Mouse (Mus musculus) kidney, postnatal 0 days (tissue): ENCODE measurements around the gene Vmn2r83. TPM values are rescaled to one million over a fixed set of nuclear protein-coding genes. Genes with fewer than 3 reads are reported as not detected.

ENCODE experiments used
- ATAC-seq: fragments of 200-750 bp; cut with Nextera tagmentation; replicated peaks from 2 replicates; pipeline ENCODE4 v1.8.0; 2017; ENCODE audit warnings: low read depth, moderate number of reproducible peaks, moderate TSS enrichment, moderate library complexity; ENCODE audit not compliant: low FRiP score
- DNase-seq: peaks from one replicate; pipeline ENCODE4 v3.0.0-alpha.2; 2016; ENCODE audit warnings: low spot score
- H3K27ac ChIP-seq: fragments of 300-500 bp; sonication (generic); 2 replicates; pipeline ENCODE4 v1.5.1; 2014; ENCODE audit warnings: mild to moderate bottlenecking
- H3K27me3 ChIP-seq: fragments of 300-500 bp; sonication (generic); 2 replicates; pipeline ENCODE4 v1.6.1; 2014; ENCODE audit warnings: low read length, mixed read lengths; ENCODE audit not compliant: insufficient read depth
- H3K36me3 ChIP-seq: fragments of 300-500 bp; sonication (generic); 2 replicates; pipeline ENCODE4 v1.6.1; 2014; ENCODE audit warnings: low read length, mixed read lengths; ENCODE audit not compliant: insufficient read depth
- H3K4me1 ChIP-seq: fragments of 300-500 bp; sonication (generic); replicated peaks from 2 replicates; pipeline ENCODE4 v1.6.1; 2014; ENCODE audit warnings: antibody characterized with exemption, low read length, mixed read lengths; ENCODE audit not compliant: insufficient read depth
- H3K4me2 ChIP-seq: fragments of 300-500 bp; sonication (generic); 2 replicates; pipeline ENCODE4 v1.6.1; 2014; ENCODE audit warnings: mild to moderate bottlenecking, low read length, moderate library complexity, mixed read lengths
- H3K4me3 ChIP-seq: fragments of 300-500 bp; sonication (generic); replicated peaks from 2 replicates; pipeline ENCODE4 v1.5.1; 2014; ENCODE audit warnings: low read depth, low read length
- H3K9ac ChIP-seq: fragments of 300-500 bp; sonication (generic); 2 replicates; pipeline ENCODE4 v1.6.1; 2014; ENCODE audit warnings: low read depth, low read length
- H3K9me3 ChIP-seq: fragments of 300-500 bp; sonication (generic); replicated peaks from 2 replicates; pipeline ENCODE4 v1.6.1; 2016; ENCODE audit warnings: low read length, inconsistent platforms, mixed read lengths
- CTCF ChIP-seq: IDR thresholded peaks from 2 replicates; pipeline ENCODE4 v1.5.1; 2016; ENCODE audit warnings: antibody characterized with exemption, low read depth, mild to moderate bottlenecking, moderate library complexity
- WGBS: fragments of 180-500 bp; shearing (Covaris S2); extraction: QIAGEN DNeasy Blood & Tissue Kit; methylation state at CpG from one replicate; pipeline ENCODE4 v1.1.7; 2014; 5-methylcytosine and 5-hydroxymethylcytosine counted together
- microRNA-seq: library from miRNA; unstranded; fragments of <30 nt; microRNA quantifications from one replicate; pipeline ENCODE4, GENCODE M21; 2016
- polyA plus RNA-seq: library from polyadenylated mRNA; unstranded; fragments of >200 nt; fragmentation: Nextera tagmentation; extraction: Ambion mirVana; gene quantifications from 2 replicates; pipeline ENCODE4 v1.2.1, GENCODE M21; 2015

Vmn2r83 gene
- polyA plus RNA-seq, 1 experiment from 2014 or later = not detected

DNA sequence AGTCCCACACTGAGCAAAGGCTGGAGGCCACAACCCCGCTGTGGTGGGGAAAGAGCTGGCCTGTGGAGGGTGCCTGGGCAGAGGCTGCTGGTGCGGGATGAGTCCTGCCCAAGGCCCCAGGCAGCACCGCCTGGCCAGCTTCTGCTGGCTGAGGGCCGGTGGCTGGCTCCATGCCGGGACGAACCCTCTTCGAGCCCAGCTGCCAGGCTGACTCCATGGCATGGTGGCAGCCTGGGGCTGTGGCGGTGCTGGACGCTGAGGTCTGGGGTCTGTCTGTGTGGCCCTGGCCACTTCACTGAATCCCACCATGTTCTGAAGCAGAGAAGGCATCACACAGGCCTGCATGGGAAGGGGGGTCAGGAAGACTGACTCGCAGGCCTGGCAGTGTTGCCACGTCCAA lies 72.2 kb downstream of the Vmn2r83 start:
- H3K4me1 ChIP-seq = no peaks in the 10 kb centered on the region
- DNase-seq = no peak
- WGBS = 95% methylated on average over 11 of the region's 11 CpGs

GRCm38 (mm10) chr10:79541522-79541921 lies 73.0 kb downstream of the Vmn2r83 start:
- H3K9ac ChIP-seq = no peak overlapping the region
- H3K4me3 ChIP-seq = no peak overlapping the region
- H3K4me2 ChIP-seq = no peak overlapping the region
- H3K27me3 ChIP-seq = no peaks in the 10 kb centered on the region
- TF ChIP-seq CTCF = no peak
- peak overlapping the region; percentile 9; the same call in 1 of the 2 replicates for H3K27ac ChIP-seq
- no peaks in the 10 kb centered on the region for H3K9me3 ChIP-seq
- ATAC-seq = peak; percentile 63; the same call in 1 of the 2 replicates
- DNase-seq = no peak
- H3K4me1 ChIP-seq = no peaks in the 10 kb centered on the region
- WGBS = 82% methylated on average over 15 of the region's 15 CpGs
- H3K36me3 ChIP-seq = peaks cover 55% of the 10 kb centered on the region

More for the DNA sequence above, 72.2 kb downstream of the Vmn2r83 start:
- H3K9me3 ChIP-seq = no peaks in the 10 kb centered on the region
- TF ChIP-seq CTCF = no peak
- H3K4me2 ChIP-seq = no peak overlapping the region
- H3K4me3 ChIP-seq = no peak overlapping the region
- no peaks in the 10 kb centered on the region for H3K27me3 ChIP-seq
- peaks cover 48% of the 10 kb centered on the region for H3K36me3 ChIP-seq
- no peak overlapping the region for H3K9ac ChIP-seq
- H3K27ac ChIP-seq = no peak overlapping the region
- no peak for ATAC-seq

DNA sequence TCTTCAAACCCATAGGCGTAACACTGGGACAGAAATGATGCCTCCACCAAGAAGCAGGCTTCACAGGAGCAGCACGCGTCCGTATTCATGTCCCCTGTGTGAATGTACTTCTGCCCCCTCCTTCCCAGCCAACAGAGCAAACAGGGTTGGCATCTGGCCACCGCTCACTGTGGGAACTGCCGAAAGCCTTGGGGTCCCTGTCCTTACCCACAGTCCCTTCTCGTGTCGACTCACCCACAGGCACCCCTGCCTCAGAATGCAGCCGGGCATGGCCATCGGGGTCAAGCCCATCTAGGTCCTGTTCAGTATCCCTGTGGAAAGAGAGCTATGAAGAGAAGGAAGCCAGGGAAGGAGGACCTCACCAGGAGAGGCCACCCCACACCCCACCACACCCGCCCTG lies 73.6 kb downstream of the Vmn2r83 start:
- Histone ChIP-seq H3K4me3 (no peak overlapping the region), H3K4me2 (no peak overlapping the region), H3K36me3 (peaks cover 62% of the 10 kb centered on the region), H3K27ac (peak overlapping the region; percentile 4; the same call in 1 of the 2 replicates), H3K9ac (no peak overlapping the region), H3K4me1 (no peaks in the 10 kb centered on the region), H3K27me3 (no peaks in the 10 kb centered on the region), H3K9me3 (no peaks in the 10 kb centered on the region)
- ATAC-seq (no peak), DNase-seq (no peak)
- TF ChIP-seq CTCF = no peak
- 95% methylated on average over 11 of the region's 11 CpGs for WGBS

Small RNA genes within 50 kb of the gene (microRNA-seq; reads per million reads assigned to microRNA genes)
- not detected for gene Mir6909

Other genes starting within 250 kb of the Vmn2r83 start
- gene Vmn2r81, start 221.0 kb upstream of the Vmn2r83 start, polyA plus RNA-seq = not detected in 2 replicates
- gene Vmn2r82, start 112.2 kb upstream of the Vmn2r83 start, polyA plus RNA-seq = not detected in 2 replicates
- 67.0 and 68.9 TPM in 2 replicates for gene Plpp2, start 65.1 kb downstream of the Vmn2r83 start, polyA plus RNA-seq
- gene Mier2, start 86.5 kb downstream of the Vmn2r83 start, polyA plus RNA-seq = 27.4 and 29.4 TPM in 2 replicates
- not detected in 2 replicates for gene Theg, start 118.6 kb downstream of the Vmn2r83 start, polyA plus RNA-seq
- gene C2cd4c, start 145.3 kb downstream of the Vmn2r83 start, polyA plus RNA-seq = 0.03 TPM in 1 of 2 replicates, not detected in the other
- 5.4 TPM in 2 replicates for gene Shc2, start 169.2 kb downstream of the Vmn2r83 start, polyA plus RNA-seq
- gene Odf3l2, start 177.0 kb downstream of the Vmn2r83 start, polyA plus RNA-seq = not detected in 2 replicates
- 1.5 TPM in 2 replicates for gene Madcam1, start 195.8 kb downstream of the Vmn2r83 start, polyA plus RNA-seq
- gene Tpgs1, start 200.6 kb downstream of the Vmn2r83 start, polyA plus RNA-seq = 82.5 and 84.9 TPM in 2 replicates
- gene Cdc34, start 213.5 kb downstream of the Vmn2r83 start, polyA plus RNA-seq = 68.1 and 75.7 TPM in 2 replicates
- 0.34 and 0.50 TPM in 2 replicates for gene Gzmm, start 220.3 kb downstream of the Vmn2r83 start, polyA plus RNA-seq
- 1,067 and 1,079 TPM in 2 replicates for gene Bsg, start 235.8 kb downstream of the Vmn2r83 start, polyA plus RNA-seq
- gene Hcn2, start 247.9 kb downstream of the Vmn2r83 start, polyA plus RNA-seq = 0.17 and 0.28 TPM in 2 replicates